Mouse (Mus musculus): ENCODE data around the gene Cma1. TPM values are rescaled to one million over a fixed set of nuclear protein-coding genes. Genes with fewer than 3 reads are reported as not detected.

Cma1 gene
- polyA plus RNA-seq (2014; fragmentation: Illumina TruSeq; extraction: RNeasy Lipid Tissue Mini Kit (QIAGEN cat#74804); ENCODE audit: low read depth, low replicate concordance): not detected

DNA sequence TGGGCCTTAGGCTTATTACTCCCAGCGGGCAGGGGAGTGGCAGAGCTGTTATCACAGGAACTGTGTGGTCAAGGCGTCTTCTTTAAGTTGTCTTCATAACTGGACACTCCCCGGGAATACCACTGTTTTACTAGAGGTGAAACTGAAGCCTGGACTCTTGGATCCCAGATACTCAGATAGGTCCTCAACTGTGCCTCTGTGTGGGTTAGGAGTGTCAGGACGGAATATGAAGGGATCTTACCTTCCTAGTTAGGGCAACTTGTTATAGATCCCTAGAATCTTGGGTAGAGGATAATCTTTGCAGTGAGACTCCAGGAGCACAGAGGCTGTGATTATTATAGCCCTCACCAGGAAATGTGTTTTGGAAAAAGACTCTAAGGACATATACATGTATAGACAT lies at the start of gene Cma1:
TSS of gene Cma1 (minus strand) at position 101 of the 400 bp plus-strand sequence.

GRCm38 (mm10) chr14:55950346-55951030 lies 6.0 kb upstream of the Cma1 start, which contains the start of gene Cma2:
Gene Cma2 (plus strand): TSS chr14:55950980.

GRCm38 (mm10) chr14:55899701-55900413 lies 44.6 kb downstream of the Cma1 start, which contains the start of gene Sdr39u1:
Gene Sdr39u1 (minus strand): TSS chr14:55900293.

Other genes with a start within 250 kb of the Cma1 start
- gene Tgm1, start 230.7 kb downstream of the Cma1 start, polyA plus RNA-seq (2014; fragmentation: Illumina TruSeq; extraction: RNeasy Lipid Tissue Mini Kit (QIAGEN cat#74804); ENCODE audit: low read depth, low replicate concordance): 0.66 TPM
- gene Rabggta, start 222.4 kb downstream of the Cma1 start, polyA plus RNA-seq (2014; fragmentation: Illumina TruSeq; extraction: RNeasy Lipid Tissue Mini Kit (QIAGEN cat#74804); ENCODE audit: low read depth, low replicate concordance): 1.4 TPM
- gene Dhrs1, start 199.0 kb downstream of the Cma1 start, polyA plus RNA-seq (2014; fragmentation: Illumina TruSeq; extraction: RNeasy Lipid Tissue Mini Kit (QIAGEN cat#74804); ENCODE audit: low read depth, low replicate concordance): 50.2 TPM
- 5.4 TPM for gene Nop9, start 199.0 kb downstream of the Cma1 start, polyA plus RNA-seq (2014; fragmentation: Illumina TruSeq; extraction: RNeasy Lipid Tissue Mini Kit (QIAGEN cat#74804); ENCODE audit: low read depth, low replicate concordance)
- 47.4 TPM for gene Cideb, start 186.2 kb downstream of the Cma1 start, polyA plus RNA-seq (2014; fragmentation: Illumina TruSeq; extraction: RNeasy Lipid Tissue Mini Kit (QIAGEN cat#74804); ENCODE audit: low read depth, low replicate concordance)
- 0.24 TPM for gene Ltb4r2, start 183.2 kb downstream of the Cma1 start, polyA plus RNA-seq (2014; fragmentation: Illumina TruSeq; extraction: RNeasy Lipid Tissue Mini Kit (QIAGEN cat#74804); ENCODE audit: low read depth, low replicate concordance)
- gene Ltb4r1, start 178.7 kb downstream of the Cma1 start, polyA plus RNA-seq (2014; fragmentation: Illumina TruSeq; extraction: RNeasy Lipid Tissue Mini Kit (QIAGEN cat#74804); ENCODE audit: low read depth, low replicate concordance): not detected
- gene Adcy4, start 160.6 kb downstream of the Cma1 start, polyA plus RNA-seq (2014; fragmentation: Illumina TruSeq; extraction: RNeasy Lipid Tissue Mini Kit (QIAGEN cat#74804); ENCODE audit: low read depth, low replicate concordance): 0.58 TPM
- 0.53 TPM for gene Ripk3, start 155.8 kb downstream of the Cma1 start, polyA plus RNA-seq (2014; fragmentation: Illumina TruSeq; extraction: RNeasy Lipid Tissue Mini Kit (QIAGEN cat#74804); ENCODE audit: low read depth, low replicate concordance)
- not detected for gene Nfatc4, start 121.5 kb downstream of the Cma1 start, polyA plus RNA-seq (2014; fragmentation: Illumina TruSeq; extraction: RNeasy Lipid Tissue Mini Kit (QIAGEN cat#74804); ENCODE audit: low read depth, low replicate concordance)
- gene Nynrin, start 90.7 kb downstream of the Cma1 start, polyA plus RNA-seq (2014; fragmentation: Illumina TruSeq; extraction: RNeasy Lipid Tissue Mini Kit (QIAGEN cat#74804); ENCODE audit: low read depth, low replicate concordance): 0.05 TPM
- 0.19 TPM for gene Cbln3, start 60.3 kb downstream of the Cma1 start, polyA plus RNA-seq (2014; fragmentation: Illumina TruSeq; extraction: RNeasy Lipid Tissue Mini Kit (QIAGEN cat#74804); ENCODE audit: low read depth, low replicate concordance)
- gene Khnyn, start 59.7 kb downstream of the Cma1 start, polyA plus RNA-seq (2014; fragmentation: Illumina TruSeq; extraction: RNeasy Lipid Tissue Mini Kit (QIAGEN cat#74804); ENCODE audit: low read depth, low replicate concordance): 16.9 TPM
- gene Sdr39u1, start 44.4 kb downstream of the Cma1 start, polyA plus RNA-seq (2014; fragmentation: Illumina TruSeq; extraction: RNeasy Lipid Tissue Mini Kit (QIAGEN cat#74804); ENCODE audit: low read depth, low replicate concordance): 6.6 TPM
- not detected for gene Cma2, start 6.3 kb upstream of the Cma1 start, polyA plus RNA-seq (2014; fragmentation: Illumina TruSeq; extraction: RNeasy Lipid Tissue Mini Kit (QIAGEN cat#74804); ENCODE audit: low read depth, low replicate concordance)
- gene Mcpt1, start 73.3 kb upstream of the Cma1 start, polyA plus RNA-seq (2014; fragmentation: Illumina TruSeq; extraction: RNeasy Lipid Tissue Mini Kit (QIAGEN cat#74804); ENCODE audit: low read depth, low replicate concordance): not detected
- not detected for gene Mcpt9, start 85.8 kb upstream of the Cma1 start, polyA plus RNA-seq (2014; fragmentation: Illumina TruSeq; extraction: RNeasy Lipid Tissue Mini Kit (QIAGEN cat#74804); ENCODE audit: low read depth, low replicate concordance)
- not detected for gene Mcpt2, start 97.4 kb upstream of the Cma1 start, polyA plus RNA-seq (2014; fragmentation: Illumina TruSeq; extraction: RNeasy Lipid Tissue Mini Kit (QIAGEN cat#74804); ENCODE audit: low read depth, low replicate concordance)
- not detected for gene Mcpt4, start 117.6 kb upstream of the Cma1 start, polyA plus RNA-seq (2014; fragmentation: Illumina TruSeq; extraction: RNeasy Lipid Tissue Mini Kit (QIAGEN cat#74804); ENCODE audit: low read depth, low replicate concordance)
- gene Mcpt8, start 140.6 kb upstream of the Cma1 start, polyA plus RNA-seq (2014; fragmentation: Illumina TruSeq; extraction: RNeasy Lipid Tissue Mini Kit (QIAGEN cat#74804); ENCODE audit: low read depth, low replicate concordance): not detected
- gene Ctsg, start 157.9 kb upstream of the Cma1 start, polyA plus RNA-seq (2014; fragmentation: Illumina TruSeq; extraction: RNeasy Lipid Tissue Mini Kit (QIAGEN cat#74804); ENCODE audit: low read depth, low replicate concordance): not detected
- gene Gzme, start 175.9 kb upstream of the Cma1 start, polyA plus RNA-seq (2014; fragmentation: Illumina TruSeq; extraction: RNeasy Lipid Tissue Mini Kit (QIAGEN cat#74804); ENCODE audit: low read depth, low replicate concordance): not detected
- gene Gzmd, start 187.9 kb upstream of the Cma1 start, polyA plus RNA-seq (2014; fragmentation: Illumina TruSeq; extraction: RNeasy Lipid Tissue Mini Kit (QIAGEN cat#74804); ENCODE audit: low read depth, low replicate concordance): not detected
- not detected for gene Gzmg, start 214.9 kb upstream of the Cma1 start, polyA plus RNA-seq (2014; fragmentation: Illumina TruSeq; extraction: RNeasy Lipid Tissue Mini Kit (QIAGEN cat#74804); ENCODE audit: low read depth, low replicate concordance)
- not detected for gene Gzmn, start 229.9 kb upstream of the Cma1 start, polyA plus RNA-seq (2014; fragmentation: Illumina TruSeq; extraction: RNeasy Lipid Tissue Mini Kit (QIAGEN cat#74804); ENCODE audit: low read depth, low replicate concordance)